Mouse (Mus musculus): ENCODE results near the gene Stxbp4.

Gene Stxbp4

GRCm38 (mm10) chr11:90622044-90622443, 15.8 kb downstream of the Stxbp4 start:
- Histone ChIP-seq H3K36me3 (ENCODE audit: control insufficient read depth, insufficient read depth, low read length, poor library complexity, severe bottlenecking) (no peaks in the 10 kb centered on the region), H3K27me3 (ENCODE audit: control insufficient read depth, insufficient read depth, low read length, poor library complexity, severe bottlenecking) (no peaks in the 10 kb centered on the region)
- DNase-seq (ENCODE audit: low read depth, low spot score) = no peak

GRCm38 (mm10) chr11:90616431-90616830, 21.5 kb downstream of the Stxbp4 start:
- Histone ChIP-seq H3K27me3 (ENCODE audit: control insufficient read depth, insufficient read depth, low read length, poor library complexity, severe bottlenecking) (no peaks in the 10 kb centered on the region), H3K36me3 (ENCODE audit: control insufficient read depth, insufficient read depth, low read length, poor library complexity, severe bottlenecking) (no peaks in the 10 kb centered on the region)
- peak; percentile 44 for DNase-seq (ENCODE audit: low read depth, low spot score)

GRCm38 (mm10) chr11:90614743-90615142, 23.1 kb downstream of the Stxbp4 start:
- H3K36me3 ChIP-seq (ENCODE audit: control insufficient read depth, insufficient read depth, low read length, poor library complexity, severe bottlenecking) = no peaks in the 10 kb centered on the region
- H3K27me3 ChIP-seq (ENCODE audit: control insufficient read depth, insufficient read depth, low read length, poor library complexity, severe bottlenecking) = no peaks in the 10 kb centered on the region
- no peak for DNase-seq (ENCODE audit: low read depth, low spot score)

GRCm38 (mm10) chr11:90612118-90612517, 25.8 kb downstream of the Stxbp4 start:
- H3K36me3 ChIP-seq (ENCODE audit: control insufficient read depth, insufficient read depth, low read length, poor library complexity, severe bottlenecking) = no peaks in the 10 kb centered on the region
- no peak for DNase-seq (ENCODE audit: low read depth, low spot score)
- H3K27me3 ChIP-seq (ENCODE audit: control insufficient read depth, insufficient read depth, low read length, poor library complexity, severe bottlenecking) = no peaks in the 10 kb centered on the region

- Histone ChIP-seq H3K36me3 (ENCODE audit: control insufficient read depth, insufficient read depth, low read length, poor library complexity, severe bottlenecking) (no peaks in the 10 kb centered on the region), H3K27me3 (ENCODE audit: control insufficient read depth, insufficient read depth, low read length, poor library complexity, severe bottlenecking) (no peaks in the 10 kb centered on the region)
- DNase-seq (ENCODE audit: low read depth, low spot score) = no peak
Observed at GRCm38 (mm10) chr11:90603066-90603465, 34.8 kb downstream of the Stxbp4 start.

- H3K36me3 ChIP-seq (ENCODE audit: control insufficient read depth, insufficient read depth, low read length, poor library complexity, severe bottlenecking) = no peaks in the 10 kb centered on the region
- no peaks in the 10 kb centered on the region for H3K27me3 ChIP-seq (ENCODE audit: control insufficient read depth, insufficient read depth, low read length, poor library complexity, severe bottlenecking)
- no peak for DNase-seq (ENCODE audit: low read depth, low spot score)
Observed at GRCm38 (mm10) chr11:90595826-90596225, 42.1 kb downstream of the Stxbp4 start.

GRCm38 (mm10) chr11:90590996-90591395, 46.9 kb downstream of the Stxbp4 start:
- H3K36me3 ChIP-seq (ENCODE audit: control insufficient read depth, insufficient read depth, low read length, poor library complexity, severe bottlenecking) = no peaks in the 10 kb centered on the region
- no peaks in the 10 kb centered on the region for H3K27me3 ChIP-seq (ENCODE audit: control insufficient read depth, insufficient read depth, low read length, poor library complexity, severe bottlenecking)
- DNase-seq (ENCODE audit: low read depth, low spot score) = no peak

GRCm38 (mm10) chr11:90586203-90586602, 51.7 kb downstream of the Stxbp4 start:
- H3K27me3 ChIP-seq (ENCODE audit: control insufficient read depth, insufficient read depth, low read length, poor library complexity, severe bottlenecking) = no peaks in the 10 kb centered on the region
- DNase-seq (ENCODE audit: low read depth, low spot score) = no peak

GRCm38 (mm10) chr11:90585754-90586153, 52.1 kb downstream of the Stxbp4 start:
- DNase-seq (ENCODE audit: low read depth, low spot score) = no peak
- Histone ChIP-seq H3K36me3 (ENCODE audit: control insufficient read depth, insufficient read depth, low read length, poor library complexity, severe bottlenecking) (no peaks in the 10 kb centered on the region), H3K27me3 (ENCODE audit: control insufficient read depth, insufficient read depth, low read length, poor library complexity, severe bottlenecking) (no peaks in the 10 kb centered on the region)

More at GRCm38 (mm10) chr11:90586203-90586602, 51.7 kb downstream of the Stxbp4 start:
- no peaks in the 10 kb centered on the region for H3K36me3 ChIP-seq (ENCODE audit: control insufficient read depth, insufficient read depth, low read length, poor library complexity, severe bottlenecking)

GRCm38 (mm10) chr11:90577057-90577780, 60.7 kb downstream of the Stxbp4 start:
- DNase-seq (ENCODE audit: low read depth, low spot score) = no peak
- no peaks in the 10 kb centered on the region for H3K27me3 ChIP-seq (ENCODE audit: control insufficient read depth, insufficient read depth, low read length, poor library complexity, severe bottlenecking)

GRCm38 (mm10) chr11:90576282-90576972, 61.5 kb downstream of the Stxbp4 start:
- Histone ChIP-seq H3K36me3 (ENCODE audit: control insufficient read depth, insufficient read depth, low read length, poor library complexity, severe bottlenecking) (0 out of 2 replicates have a peak, but pooled peaks cover 2% of the 10 kb centered on the region), H3K27me3 (ENCODE audit: control insufficient read depth, insufficient read depth, low read length, poor library complexity, severe bottlenecking) (no peaks in the 10 kb centered on the region)
- DNase-seq (ENCODE audit: low read depth, low spot score) = no peak

More at GRCm38 (mm10) chr11:90577057-90577780, 60.7 kb downstream of the Stxbp4 start:
- 0 out of 2 replicates have a peak, but pooled peaks cover 2% of the 10 kb centered on the region for H3K36me3 ChIP-seq (ENCODE audit: control insufficient read depth, insufficient read depth, low read length, poor library complexity, severe bottlenecking)

- no peak for DNase-seq (ENCODE audit: low read depth, low spot score)
- Histone ChIP-seq H3K36me3 (ENCODE audit: control insufficient read depth, insufficient read depth, low read length, poor library complexity, severe bottlenecking) (0 out of 2 replicates have a peak, but pooled peaks cover 2% of the 10 kb centered on the region), H3K27me3 (ENCODE audit: control insufficient read depth, insufficient read depth, low read length, poor library complexity, severe bottlenecking) (no peaks in the 10 kb centered on the region)
Observed at GRCm38 (mm10) chr11:90575491-90576048, 62.3 kb downstream of the Stxbp4 start.

GRCm38 (mm10) chr11:90570646-90571259, 67.1 kb downstream of the Stxbp4 start:
- 0 out of 2 replicates have a peak, but pooled peaks cover 2% of the 10 kb centered on the region for H3K36me3 ChIP-seq (ENCODE audit: control insufficient read depth, insufficient read depth, low read length, poor library complexity, severe bottlenecking)

GRCm38 (mm10) chr11:90558359-90559047, 79.4 kb downstream of the Stxbp4 start:
- Histone ChIP-seq H3K27me3 (ENCODE audit: control insufficient read depth, insufficient read depth, low read length, poor library complexity, severe bottlenecking) (no peaks in the 10 kb centered on the region), H3K36me3 (ENCODE audit: control insufficient read depth, insufficient read depth, low read length, poor library complexity, severe bottlenecking) (no peaks in the 10 kb centered on the region)
- DNase-seq (ENCODE audit: low read depth, low spot score) = no peak

More at GRCm38 (mm10) chr11:90570646-90571259, 67.1 kb downstream of the Stxbp4 start:
- H3K27me3 ChIP-seq (ENCODE audit: control insufficient read depth, insufficient read depth, low read length, poor library complexity, severe bottlenecking) = no peaks in the 10 kb centered on the region
- no peak for DNase-seq (ENCODE audit: low read depth, low spot score)

All from splenic B cell, adult 2 months (primary cell).